Mouse (Mus musculus): ENCODE data around the gene Hist1h4a. TPM values are rescaled to one million over a fixed set of nuclear protein-coding genes. Genes with fewer than 3 reads are reported as not detected.

Gene Hist1h4a
- not detected for polyA plus RNA-seq (2014; fragmentation: Illumina TruSeq; extraction: RNeasy Lipid Tissue Mini Kit (QIAGEN cat#74804); ENCODE audit: insufficient read depth, low read depth, low replicate concordance)

GRCm38 (mm10) chr13:23760972-23761864, at the start of gene Hist1h4a:
TSS of gene Hist1h4a (minus strand) at chr13:23761230.

GRCm38 (mm10) chr13:23806422-23807052, 45.5 kb upstream of the Hist1h4a start, which contains the start of gene Slc17a2:
TSS of gene Slc17a2 (plus strand) at chr13:23806993.

GRCm38 (mm10) chr13:23769613-23770012, 8.6 kb upstream of the Hist1h4a start, which contains the start of gene Trim38:
TSS of gene Trim38 (plus strand) at chr13:23769913.

GRCm38 (mm10) chr13:23763586-23764323, 2.7 kb upstream of the Hist1h4a start, which contains the start of gene Hist1h1a:
TSS of gene Hist1h1a (plus strand) at chr13:23763666.

GRCm38 (mm10) chr13:23761871-23762821, 1.1 kb upstream of the Hist1h4a start, which contains the start of gene Hist1h3a:
TSS of gene Hist1h3a (minus strand) at chr13:23762386.

GRCm38 (mm10) chr13:23756790-23757189, 4.2 kb downstream of the Hist1h4a start, which contains the start of gene Hist1h4b:
TSS of gene Hist1h4b (plus strand) at chr13:23757013.

GRCm38 (mm10) chr13:23752067-23752741, 8.8 kb downstream of the Hist1h4a start, which contains the start of gene Hist1h3b:
TSS of gene Hist1h3b (plus strand) at chr13:23752267.

GRCm38 (mm10) chr13:23750839-23751477, 10.1 kb downstream of the Hist1h4a start, which contains the start of gene Hist1h2ab:
TSS of gene Hist1h2ab (plus strand) at chr13:23751126.

GRCm38 (mm10) chr13:23746201-23747080, 14.6 kb downstream of the Hist1h4a start, which contains the start of gene Hist1h2bb:
TSS of gene Hist1h2bb (plus strand) at chr13:23746734.

GRCm38 (mm10) chr13:23745381-23746161, 15.5 kb downstream of the Hist1h4a start, which contains the start of gene Hist1h3c:
TSS of gene Hist1h3c (minus strand) at chr13:23745602.

GRCm38 (mm10) chr13:23738677-23739068, 22.4 kb downstream of the Hist1h4a start, which contains the start of gene Hist1h1c:
TSS of gene Hist1h1c (plus strand) at chr13:23738808.

Other genes starting within 250 kb of the Hist1h4a start
- gene Hist1h4h, start 230.2 kb downstream of the Hist1h4a start, polyA plus RNA-seq (2014; fragmentation: Illumina TruSeq; extraction: RNeasy Lipid Tissue Mini Kit (QIAGEN cat#74804); ENCODE audit: insufficient read depth, low read depth, low replicate concordance) = 16.1 TPM
- not detected for gene Hist1h2af, start 227.3 kb downstream of the Hist1h4a start, polyA plus RNA-seq (2014; fragmentation: Illumina TruSeq; extraction: RNeasy Lipid Tissue Mini Kit (QIAGEN cat#74804); ENCODE audit: insufficient read depth, low read depth, low replicate concordance)
- gene Hist1h3g, start 225.8 kb downstream of the Hist1h4a start, polyA plus RNA-seq (2014; fragmentation: Illumina TruSeq; extraction: RNeasy Lipid Tissue Mini Kit (QIAGEN cat#74804); ENCODE audit: insufficient read depth, low read depth, low replicate concordance) = not detected
- 0.28 TPM for gene Hist1h2bh, start 217.8 kb downstream of the Hist1h4a start, polyA plus RNA-seq (2014; fragmentation: Illumina TruSeq; extraction: RNeasy Lipid Tissue Mini Kit (QIAGEN cat#74804); ENCODE audit: insufficient read depth, low read depth, low replicate concordance)
- not detected for gene Hist1h3f, start 217.2 kb downstream of the Hist1h4a start, polyA plus RNA-seq (2014; fragmentation: Illumina TruSeq; extraction: RNeasy Lipid Tissue Mini Kit (QIAGEN cat#74804); ENCODE audit: insufficient read depth, low read depth, low replicate concordance)
- not detected for gene Hist1h4f, start 209.6 kb downstream of the Hist1h4a start, polyA plus RNA-seq (2014; fragmentation: Illumina TruSeq; extraction: RNeasy Lipid Tissue Mini Kit (QIAGEN cat#74804); ENCODE audit: insufficient read depth, low read depth, low replicate concordance)
- gene Hist1h1d, start 208.0 kb downstream of the Hist1h4a start, polyA plus RNA-seq (2014; fragmentation: Illumina TruSeq; extraction: RNeasy Lipid Tissue Mini Kit (QIAGEN cat#74804); ENCODE audit: insufficient read depth, low read depth, low replicate concordance) = 0.08 TPM
- not detected for gene Hist1h3e, start 198.9 kb downstream of the Hist1h4a start, polyA plus RNA-seq (2014; fragmentation: Illumina TruSeq; extraction: RNeasy Lipid Tissue Mini Kit (QIAGEN cat#74804); ENCODE audit: insufficient read depth, low read depth, low replicate concordance)
- gene Hist1h2ae, start 190.0 kb downstream of the Hist1h4a start, polyA plus RNA-seq (2014; fragmentation: Illumina TruSeq; extraction: RNeasy Lipid Tissue Mini Kit (QIAGEN cat#74804); ENCODE audit: insufficient read depth, low read depth, low replicate concordance) = not detected
- 1.5 TPM for gene Hist1h2bg, start 189.8 kb downstream of the Hist1h4a start, polyA plus RNA-seq (2014; fragmentation: Illumina TruSeq; extraction: RNeasy Lipid Tissue Mini Kit (QIAGEN cat#74804); ENCODE audit: insufficient read depth, low read depth, low replicate concordance)
- gene Hist1h2bf, start 187.0 kb downstream of the Hist1h4a start, polyA plus RNA-seq (2014; fragmentation: Illumina TruSeq; extraction: RNeasy Lipid Tissue Mini Kit (QIAGEN cat#74804); ENCODE audit: insufficient read depth, low read depth, low replicate concordance) = not detected
- gene Hist1h2ad, start 186.8 kb downstream of the Hist1h4a start, polyA plus RNA-seq (2014; fragmentation: Illumina TruSeq; extraction: RNeasy Lipid Tissue Mini Kit (QIAGEN cat#74804); ENCODE audit: insufficient read depth, low read depth, low replicate concordance) = not detected
- 1.1 TPM for gene Hist1h3d, start 185.5 kb downstream of the Hist1h4a start, polyA plus RNA-seq (2014; fragmentation: Illumina TruSeq; extraction: RNeasy Lipid Tissue Mini Kit (QIAGEN cat#74804); ENCODE audit: insufficient read depth, low read depth, low replicate concordance)
- gene Hist1h4d, start 179.6 kb downstream of the Hist1h4a start, polyA plus RNA-seq (2014; fragmentation: Illumina TruSeq; extraction: RNeasy Lipid Tissue Mini Kit (QIAGEN cat#74804); ENCODE audit: insufficient read depth, low read depth, low replicate concordance) = not detected
- 2.7 TPM for gene Hist1h2be, start 140.1 kb downstream of the Hist1h4a start, polyA plus RNA-seq (2014; fragmentation: Illumina TruSeq; extraction: RNeasy Lipid Tissue Mini Kit (QIAGEN cat#74804); ENCODE audit: insufficient read depth, low read depth, low replicate concordance)
- gene Hist1h1e, start 138.7 kb downstream of the Hist1h4a start, polyA plus RNA-seq (2014; fragmentation: Illumina TruSeq; extraction: RNeasy Lipid Tissue Mini Kit (QIAGEN cat#74804); ENCODE audit: insufficient read depth, low read depth, low replicate concordance) = 0.40 TPM
- 0.25 TPM for gene Hist1h2ac, start 77.3 kb downstream of the Hist1h4a start, polyA plus RNA-seq (2014; fragmentation: Illumina TruSeq; extraction: RNeasy Lipid Tissue Mini Kit (QIAGEN cat#74804); ENCODE audit: insufficient read depth, low read depth, low replicate concordance)
- gene Hist1h2bc, start 77.0 kb downstream of the Hist1h4a start, polyA plus RNA-seq (2014; fragmentation: Illumina TruSeq; extraction: RNeasy Lipid Tissue Mini Kit (QIAGEN cat#74804); ENCODE audit: insufficient read depth, low read depth, low replicate concordance) = 123 TPM
- not detected for gene Hist1h1t, start 65.4 kb downstream of the Hist1h4a start, polyA plus RNA-seq (2014; fragmentation: Illumina TruSeq; extraction: RNeasy Lipid Tissue Mini Kit (QIAGEN cat#74804); ENCODE audit: insufficient read depth, low read depth, low replicate concordance)
- 0.68 TPM for gene Hist1h4c, start 62.8 kb downstream of the Hist1h4a start, polyA plus RNA-seq (2014; fragmentation: Illumina TruSeq; extraction: RNeasy Lipid Tissue Mini Kit (QIAGEN cat#74804); ENCODE audit: insufficient read depth, low read depth, low replicate concordance)
- gene Hfe, start 50.4 kb downstream of the Hist1h4a start, polyA plus RNA-seq (2014; fragmentation: Illumina TruSeq; extraction: RNeasy Lipid Tissue Mini Kit (QIAGEN cat#74804); ENCODE audit: insufficient read depth, low read depth, low replicate concordance) = 21.9 TPM
- 58.8 TPM for gene Hist1h1c, start 22.4 kb downstream of the Hist1h4a start, polyA plus RNA-seq (2014; fragmentation: Illumina TruSeq; extraction: RNeasy Lipid Tissue Mini Kit (QIAGEN cat#74804); ENCODE audit: insufficient read depth, low read depth, low replicate concordance)
- gene Hist1h3c, start 15.6 kb downstream of the Hist1h4a start, polyA plus RNA-seq (2014; fragmentation: Illumina TruSeq; extraction: RNeasy Lipid Tissue Mini Kit (QIAGEN cat#74804); ENCODE audit: insufficient read depth, low read depth, low replicate concordance) = not detected
- not detected for gene Hist1h2bb, start 14.5 kb downstream of the Hist1h4a start, polyA plus RNA-seq (2014; fragmentation: Illumina TruSeq; extraction: RNeasy Lipid Tissue Mini Kit (QIAGEN cat#74804); ENCODE audit: insufficient read depth, low read depth, low replicate concordance)
- gene Hist1h2ab, start 10.1 kb downstream of the Hist1h4a start, polyA plus RNA-seq (2014; fragmentation: Illumina TruSeq; extraction: RNeasy Lipid Tissue Mini Kit (QIAGEN cat#74804); ENCODE audit: insufficient read depth, low read depth, low replicate concordance) = not detected
- gene Hist1h3b, start 9.0 kb downstream of the Hist1h4a start, polyA plus RNA-seq (2014; fragmentation: Illumina TruSeq; extraction: RNeasy Lipid Tissue Mini Kit (QIAGEN cat#74804); ENCODE audit: insufficient read depth, low read depth, low replicate concordance) = not detected
- not detected for gene Hist1h4b, start 4.2 kb downstream of the Hist1h4a start, polyA plus RNA-seq (2014; fragmentation: Illumina TruSeq; extraction: RNeasy Lipid Tissue Mini Kit (QIAGEN cat#74804); ENCODE audit: insufficient read depth, low read depth, low replicate concordance)
- not detected for gene Hist1h3a, start 1.2 kb upstream of the Hist1h4a start, polyA plus RNA-seq (2014; fragmentation: Illumina TruSeq; extraction: RNeasy Lipid Tissue Mini Kit (QIAGEN cat#74804); ENCODE audit: insufficient read depth, low read depth, low replicate concordance)
- not detected for gene Hist1h1a, start 2.4 kb upstream of the Hist1h4a start, polyA plus RNA-seq (2014; fragmentation: Illumina TruSeq; extraction: RNeasy Lipid Tissue Mini Kit (QIAGEN cat#74804); ENCODE audit: insufficient read depth, low read depth, low replicate concordance)
- not detected for gene Trim38, start 8.7 kb upstream of the Hist1h4a start, polyA plus RNA-seq (2014; fragmentation: Illumina TruSeq; extraction: RNeasy Lipid Tissue Mini Kit (QIAGEN cat#74804); ENCODE audit: insufficient read depth, low read depth, low replicate concordance)
- 0.34 TPM for gene Slc17a2, start 45.8 kb upstream of the Hist1h4a start, polyA plus RNA-seq (2014; fragmentation: Illumina TruSeq; extraction: RNeasy Lipid Tissue Mini Kit (QIAGEN cat#74804); ENCODE audit: insufficient read depth, low read depth, low replicate concordance)
- gene Slc17a3, start 78.2 kb upstream of the Hist1h4a start, polyA plus RNA-seq (2014; fragmentation: Illumina TruSeq; extraction: RNeasy Lipid Tissue Mini Kit (QIAGEN cat#74804); ENCODE audit: insufficient read depth, low read depth, low replicate concordance) = not detected
- gene Slc17a1, start 106.5 kb upstream of the Hist1h4a start, polyA plus RNA-seq (2014; fragmentation: Illumina TruSeq; extraction: RNeasy Lipid Tissue Mini Kit (QIAGEN cat#74804); ENCODE audit: insufficient read depth, low read depth, low replicate concordance) = not detected
- not detected for gene Slc17a4, start 153.8 kb upstream of the Hist1h4a start, polyA plus RNA-seq (2014; fragmentation: Illumina TruSeq; extraction: RNeasy Lipid Tissue Mini Kit (QIAGEN cat#74804); ENCODE audit: insufficient read depth, low read depth, low replicate concordance)
- not detected for gene Hist1h2ba, start 172.9 kb upstream of the Hist1h4a start, polyA plus RNA-seq (2014; fragmentation: Illumina TruSeq; extraction: RNeasy Lipid Tissue Mini Kit (QIAGEN cat#74804); ENCODE audit: insufficient read depth, low read depth, low replicate concordance)
- not detected for gene Hist1h2aa, start 173.2 kb upstream of the Hist1h4a start, polyA plus RNA-seq (2014; fragmentation: Illumina TruSeq; extraction: RNeasy Lipid Tissue Mini Kit (QIAGEN cat#74804); ENCODE audit: insufficient read depth, low read depth, low replicate concordance)
- not detected for gene Scgn, start 230.0 kb upstream of the Hist1h4a start, polyA plus RNA-seq (2014; fragmentation: Illumina TruSeq; extraction: RNeasy Lipid Tissue Mini Kit (QIAGEN cat#74804); ENCODE audit: insufficient read depth, low read depth, low replicate concordance)